Mouse (Mus musculus): ENCODE measurements around the gene St3gal3. TPM values are rescaled to one million over a fixed set of nuclear protein-coding genes. Genes with fewer than 3 reads are reported as not detected.

The St3gal3 gene
- total and polyA plus RNA-seq, 2 experiments: 27.9 to 44.9 TPM

- DNase-seq (ENCODE audit: extremely low read depth, low read depth, low spot score): no peak
- peaks cover 12% of the 10 kb centered on the region; the same call in 1 of the 2 replicates for H3K36me3 ChIP-seq (ENCODE audit: control insufficient read depth, insufficient read depth, low read length)
- TF ChIP-seq POLR2A (IDR thresholded peaks at IDR 0.05; ENCODE audit: extremely low read depth, insufficient read depth, low read length): no peak
- no peak for TF ChIP-seq CTCF (IDR thresholded peaks at IDR 0.05; ENCODE audit: low read depth, low read length)
- 8% methylated on average over 84 of the region's 103 CpGs for WGBS
- peaks cover 5% of the 10 kb centered on the region; the same call in 1 of the 2 replicates for H3K79me2 ChIP-seq (ENCODE audit: control insufficient read depth, insufficient read depth, low read length)
- H3K4me3 ChIP-seq (ENCODE audit: insufficient read depth, low read depth, low read length): peak within 1 kb of the TSS; percentile 47
- peak within 1 kb of the TSS; percentile 62 for H3K9ac ChIP-seq (ENCODE audit: low read depth, low read length)
- no peak within 1 kb of the TSS for H3K27ac ChIP-seq (replicated peaks; ENCODE audit: insufficient read depth, low read depth, low read length)
- H3K27me3 ChIP-seq (ENCODE audit: control insufficient read depth, insufficient read depth, low read length): no peaks in the 10 kb centered on the region
- peaks cover 10% of the 10 kb centered on the region for H3K4me1 ChIP-seq (ENCODE audit: control insufficient read depth, insufficient read depth, low read length)
Measured at GRCm38 (mm10) chr4:117882701-117883691, 251.7 kb downstream of the St3gal3 start, which contains the start of gene B4galt2. TSS of gene B4galt2 (minus strand) at chr4:117883487.

Other genes starting within 250 kb of the St3gal3 start
- gene Atp6v0b, start 247.6 kb downstream of the St3gal3 start, total RNA-seq (2014; rRNA removed): 124 and 163 TPM in 2 replicates
- gene Atp6v0b, start 247.6 kb downstream of the St3gal3 start, polyA plus RNA-seq (2012; rRNA removed): 238 and 244 TPM in 2 replicates
- gene Dph2, start 242.9 kb downstream of the St3gal3 start, total RNA-seq (2014; rRNA removed): 1.7 and 1.9 TPM in 2 replicates
- 6.9 and 10.2 TPM in 2 replicates for gene Dph2, start 242.9 kb downstream of the St3gal3 start, polyA plus RNA-seq (2012; rRNA removed)
- gene Ipo13, start 219.9 kb downstream of the St3gal3 start, total RNA-seq (2014; rRNA removed): 3.5 and 5.2 TPM in 2 replicates
- gene Ipo13, start 219.9 kb downstream of the St3gal3 start, polyA plus RNA-seq (2012; rRNA removed): 16.1 and 23.5 TPM in 2 replicates
- gene Artn, start 205.2 kb downstream of the St3gal3 start, total RNA-seq (2014; rRNA removed): not detected in 2 replicates
- gene Artn, start 205.2 kb downstream of the St3gal3 start, polyA plus RNA-seq (2012; rRNA removed): 0.07 TPM in 1 of 2 replicates, not detected in the other
- gene Kdm4a, start 45.1 kb upstream of the St3gal3 start, total RNA-seq (2014; rRNA removed): 10.5 and 14.2 TPM in 2 replicates
- gene Kdm4a, start 45.1 kb upstream of the St3gal3 start, polyA plus RNA-seq (2012; rRNA removed): 10.9 and 15.3 TPM in 2 replicates
- gene Ptprf, start 156.5 kb upstream of the St3gal3 start, total RNA-seq (2014; rRNA removed): 40.1 and 67.4 TPM in 2 replicates
- 89.8 and 101 TPM in 2 replicates for gene Ptprf, start 156.5 kb upstream of the St3gal3 start, polyA plus RNA-seq (2012; rRNA removed)

All from liver, adult 2 months (tissue).